Mouse (Mus musculus): ENCODE measurements around the gene Cbx1.

GRCm38 (mm10) chr11:96758402-96758801 lies 30.5 kb upstream of the Cbx1 start:
- TF ChIP-seq CTCF (IDR thresholded peaks at IDR 0.05; ENCODE audit: insufficient read depth, low read depth, low read length) (no peak), POLR2A (IDR thresholded peaks at IDR 0.05; ENCODE audit: insufficient read depth, low read depth, low read length) (no peak)
